Mouse (Mus musculus): ENCODE results near the gene Rara. TPM values are rescaled to one million over a fixed set of nuclear protein-coding genes. Genes with fewer than 3 reads are reported as not detected.
A peak's percentile ranks its signal among the peaks of the same experiment; 100 is the strongest.

The Rara gene
- polyA plus RNA-seq, 1 experiment: 63.5 TPM

DNA sequence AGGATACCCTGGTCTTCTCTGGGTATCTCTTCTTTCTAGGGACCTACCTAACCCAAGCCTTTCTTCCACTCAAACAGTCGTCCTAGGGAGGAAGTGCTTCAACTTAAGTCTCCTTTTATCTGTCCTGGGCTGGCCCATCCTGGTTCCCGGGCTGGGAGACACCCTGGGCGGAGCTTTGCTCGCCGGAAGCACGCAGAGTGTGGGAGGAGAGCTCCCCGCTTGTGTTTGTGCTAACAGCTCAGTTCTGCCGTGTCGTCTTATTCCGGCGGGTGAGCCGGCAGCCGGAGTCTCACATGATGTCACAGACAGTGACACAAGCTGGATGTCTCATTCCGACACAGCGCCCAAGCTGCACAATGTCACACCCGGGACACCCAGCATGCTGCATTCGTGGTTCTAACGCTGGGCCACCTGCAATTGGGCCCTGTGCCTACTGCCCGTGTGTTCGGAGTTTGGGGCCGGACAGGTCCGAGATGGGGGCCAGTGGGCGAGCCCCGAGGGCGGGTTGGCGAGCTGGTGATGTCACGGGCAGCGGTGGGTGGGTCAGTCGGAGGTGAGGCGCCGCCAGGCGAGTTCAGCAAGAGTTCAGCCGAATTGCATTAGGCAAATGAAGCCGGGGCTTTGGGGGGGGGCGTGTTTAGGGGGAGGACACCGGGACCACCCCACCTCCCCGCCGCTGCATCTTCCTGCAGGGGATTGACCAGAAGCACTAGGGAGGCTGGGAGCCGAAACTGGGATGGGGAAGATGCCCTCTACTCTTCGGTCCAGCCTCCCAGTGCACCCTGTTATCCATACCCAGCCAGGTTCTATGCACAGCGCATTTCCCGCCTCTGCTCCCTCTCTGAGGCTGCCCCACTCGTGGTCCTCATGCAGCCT is 32.1 kb downstream of the Rara start:
- Histone ChIP-seq H3K4me3 (ENCODE audit: control insufficient read depth, insufficient read depth, low read length) (peak overlapping the region; percentile 82), H3K27me3 (ENCODE audit: control insufficient read depth, insufficient read depth, low read length) (no peaks in the 10 kb centered on the region), H3K4me1 (replicated peaks; ENCODE audit: control insufficient read depth, insufficient read depth, low read length) (peaks cover 54% of the 10 kb centered on the region), H3K36me3 (ENCODE audit: control insufficient read depth, insufficient read depth, low read length) (no peaks in the 10 kb centered on the region), H3K27ac (ENCODE audit: control insufficient read depth, insufficient read depth, low read length) (peak overlapping the region; percentile 53; the same call in 1 of the 2 replicates)
- WGBS: under 1% methylated on average over 42 of the region's 43 CpGs
- DNase-seq: peak; percentile 84
- TF ChIP-seq POLR2A (IDR thresholded peaks at IDR 0.05; ENCODE audit: control insufficient read depth, extremely low read depth, insufficient read depth, low read length, poor library complexity) (peak; percentile 93), CTCF (IDR thresholded peaks at IDR 0.05; ENCODE audit: borderline replicate concordance, control insufficient read depth, extremely low read depth, insufficient read depth, low read length, poor library complexity) (peak; percentile 62; the same call in 1 of the 2 replicates)

GRCm38 (mm10) chr11:98960313-98960906 is 32.8 kb downstream of the Rara start:
- no peaks in the 10 kb centered on the region for H3K27me3 ChIP-seq (ENCODE audit: control insufficient read depth, insufficient read depth, low read length)
- H3K4me3 ChIP-seq (ENCODE audit: control insufficient read depth, insufficient read depth, low read length): peak overlapping the region; percentile 82
- H3K4me1 ChIP-seq (replicated peaks; ENCODE audit: control insufficient read depth, insufficient read depth, low read length): peaks cover 54% of the 10 kb centered on the region
- WGBS: 1% methylated on average over 53 of the region's 53 CpGs
- peak; percentile 85 for DNase-seq
- no peaks in the 10 kb centered on the region for H3K36me3 ChIP-seq (ENCODE audit: control insufficient read depth, insufficient read depth, low read length)
- TF ChIP-seq CTCF (IDR thresholded peaks at IDR 0.05; ENCODE audit: borderline replicate concordance, control insufficient read depth, extremely low read depth, insufficient read depth, low read length, poor library complexity) (no peak), POLR2A (IDR thresholded peaks at IDR 0.05; ENCODE audit: control insufficient read depth, extremely low read depth, insufficient read depth, low read length, poor library complexity) (no peak)
- H3K27ac ChIP-seq (ENCODE audit: control insufficient read depth, insufficient read depth, low read length): peak overlapping the region; percentile 53; the same call in 1 of the 2 replicates

GRCm38 (mm10) chr11:98961051-98961592 is 33.5 kb downstream of the Rara start:
- H3K27ac ChIP-seq (ENCODE audit: control insufficient read depth, insufficient read depth, low read length): peak overlapping the region; percentile 44; the same call in 1 of the 2 replicates
- H3K4me3 ChIP-seq (ENCODE audit: control insufficient read depth, insufficient read depth, low read length): peak overlapping the region; percentile 82
- TF ChIP-seq POLR2A (IDR thresholded peaks at IDR 0.05; ENCODE audit: control insufficient read depth, extremely low read depth, insufficient read depth, low read length, poor library complexity) (no peak), CTCF (IDR thresholded peaks at IDR 0.05; ENCODE audit: borderline replicate concordance, control insufficient read depth, extremely low read depth, insufficient read depth, low read length, poor library complexity) (no peak)
- H3K27me3 ChIP-seq (ENCODE audit: control insufficient read depth, insufficient read depth, low read length): no peaks in the 10 kb centered on the region
- peaks cover 54% of the 10 kb centered on the region for H3K4me1 ChIP-seq (replicated peaks; ENCODE audit: control insufficient read depth, insufficient read depth, low read length)
- WGBS: 49% methylated on average over 18 of the region's 18 CpGs
- no peaks in the 10 kb centered on the region for H3K36me3 ChIP-seq (ENCODE audit: control insufficient read depth, insufficient read depth, low read length)
- peak; percentile 25 for DNase-seq

DNA sequence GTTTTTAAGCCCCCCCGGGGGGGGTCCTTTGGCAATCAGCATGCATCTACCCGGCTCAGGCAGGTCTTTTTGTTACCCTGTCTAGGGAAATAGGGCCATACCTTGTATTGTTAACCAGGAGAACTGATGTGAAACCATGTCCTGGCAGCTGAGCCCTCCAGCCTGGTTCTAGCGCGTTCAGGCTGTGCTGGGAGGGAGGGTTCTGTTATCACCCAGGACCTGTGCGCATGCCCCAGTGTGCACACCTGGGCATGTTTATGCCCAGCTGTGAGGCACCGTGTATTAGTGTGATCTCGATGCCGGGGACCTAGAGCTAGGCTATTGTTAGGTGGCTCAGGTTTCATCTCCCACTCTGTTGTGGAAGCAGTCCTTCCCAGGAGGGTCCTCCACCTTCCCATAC is 34.1 kb downstream of the Rara start:
- TF ChIP-seq CTCF (IDR thresholded peaks at IDR 0.05; ENCODE audit: borderline replicate concordance, control insufficient read depth, extremely low read depth, insufficient read depth, low read length, poor library complexity) (no peak), POLR2A (IDR thresholded peaks at IDR 0.05; ENCODE audit: control insufficient read depth, extremely low read depth, insufficient read depth, low read length, poor library complexity) (no peak)
- Histone ChIP-seq H3K27ac (ENCODE audit: control insufficient read depth, insufficient read depth, low read length) (peak overlapping the region; percentile 52; the same call in 1 of the 2 replicates), H3K4me1 (replicated peaks; ENCODE audit: control insufficient read depth, insufficient read depth, low read length) (peaks cover 61% of the 10 kb centered on the region), H3K27me3 (ENCODE audit: control insufficient read depth, insufficient read depth, low read length) (no peaks in the 10 kb centered on the region), H3K36me3 (ENCODE audit: control insufficient read depth, insufficient read depth, low read length) (no peaks in the 10 kb centered on the region), H3K4me3 (ENCODE audit: control insufficient read depth, insufficient read depth, low read length) (peak overlapping the region; percentile 82)
- peak; percentile 45 for DNase-seq
- 21% methylated on average over 8 of the region's 8 CpGs for WGBS

DNA sequence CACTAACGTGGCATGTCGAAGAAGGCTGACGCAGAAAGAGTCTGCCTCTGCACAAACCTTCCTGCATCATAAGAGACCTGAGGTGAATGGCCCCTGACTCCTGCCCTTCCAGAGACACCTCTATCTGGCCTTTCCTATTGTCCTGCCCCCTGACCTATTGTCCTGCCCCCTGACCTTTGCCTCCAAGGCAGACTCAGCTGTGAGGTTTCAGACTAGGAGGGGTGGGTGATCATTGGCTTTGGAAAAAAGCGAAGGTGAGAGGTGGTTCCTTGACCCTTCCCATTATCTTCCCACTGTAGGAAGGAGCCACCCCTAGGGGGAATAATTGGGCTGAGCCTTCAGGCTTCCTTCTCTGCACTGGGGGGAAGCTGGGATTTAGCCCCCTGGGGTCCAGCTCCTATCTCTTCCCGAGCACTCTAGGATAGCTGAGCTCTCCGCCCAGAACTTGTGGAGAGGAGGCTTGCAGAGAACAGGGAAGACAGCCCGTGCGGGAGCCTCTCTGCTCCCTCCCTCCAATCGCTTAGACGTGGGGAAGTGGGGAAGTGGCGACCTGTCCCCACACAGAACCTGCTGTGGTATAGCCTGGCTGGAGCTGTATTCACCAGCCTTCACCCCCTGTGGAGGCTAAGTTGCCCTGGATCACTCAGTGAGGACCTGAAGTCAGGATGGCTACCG is 34.9 kb downstream of the Rara start:
- Histone ChIP-seq H3K4me3 (ENCODE audit: control insufficient read depth, insufficient read depth, low read length) (peak overlapping the region; percentile 61), H3K27me3 (ENCODE audit: control insufficient read depth, insufficient read depth, low read length) (no peaks in the 10 kb centered on the region), H3K36me3 (ENCODE audit: control insufficient read depth, insufficient read depth, low read length) (peaks cover 2% of the 10 kb centered on the region; the same call in 1 of the 2 replicates), H3K27ac (ENCODE audit: control insufficient read depth, insufficient read depth, low read length) (peak overlapping the region; percentile 93), H3K4me1 (replicated peaks; ENCODE audit: control insufficient read depth, insufficient read depth, low read length) (peaks cover 66% of the 10 kb centered on the region)
- TF ChIP-seq CTCF (IDR thresholded peaks at IDR 0.05; ENCODE audit: borderline replicate concordance, control insufficient read depth, extremely low read depth, insufficient read depth, low read length, poor library complexity) (no peak), POLR2A (IDR thresholded peaks at IDR 0.05; ENCODE audit: control insufficient read depth, extremely low read depth, insufficient read depth, low read length, poor library complexity) (no peak)
- 53% methylated on average over 12 of the region's 12 CpGs for WGBS
- no peak for DNase-seq
